Mouse (Mus musculus) layer of hippocampus, adult 11-12 months (tissue): ENCODE measurements around the gene Rps18.
"Not testable (repeated sequence)": the region's sequence is repeated elsewhere in the genome, so short reads cannot be mapped to it uniquely, and the experiment has no call there.

Source experiments
- DNase-seq: peaks from one replicate; pipeline ENCODE4 v3.0.0; 2022; ENCODE audit warnings: low spot score

Rps18 gene

DNA sequence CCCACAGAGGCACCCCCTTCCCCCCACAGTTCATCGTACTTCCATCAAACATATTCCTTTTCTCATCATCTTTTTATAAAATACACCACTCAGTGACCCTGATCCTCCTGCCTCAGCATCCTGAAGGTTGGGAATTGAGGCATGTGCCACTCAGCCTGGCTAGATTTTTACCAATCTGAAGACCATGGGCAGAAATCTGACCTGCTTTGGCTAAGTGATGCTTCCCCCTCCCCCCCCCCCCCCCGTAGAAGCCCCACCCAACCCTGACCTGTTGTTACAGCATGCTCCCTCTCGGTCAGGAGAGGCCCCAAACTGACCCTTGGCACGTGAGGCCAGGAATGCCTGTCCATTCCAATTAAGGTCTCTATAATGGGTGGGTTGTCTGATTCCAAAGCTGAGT, 51.0 kb downstream of the Rps18 start, which contains the start of gene Platr17:
Gene Platr17, plus strand, starts transcription at position 301 of the 400 bp plus-strand sequence.
- not testable (repeated sequence) for DNase-seq

GRCm38 (mm10) chr17:33903911-33904651, 51.7 kb downstream of the Rps18 start:
- not testable (repeated sequence) for DNase-seq

DNA sequence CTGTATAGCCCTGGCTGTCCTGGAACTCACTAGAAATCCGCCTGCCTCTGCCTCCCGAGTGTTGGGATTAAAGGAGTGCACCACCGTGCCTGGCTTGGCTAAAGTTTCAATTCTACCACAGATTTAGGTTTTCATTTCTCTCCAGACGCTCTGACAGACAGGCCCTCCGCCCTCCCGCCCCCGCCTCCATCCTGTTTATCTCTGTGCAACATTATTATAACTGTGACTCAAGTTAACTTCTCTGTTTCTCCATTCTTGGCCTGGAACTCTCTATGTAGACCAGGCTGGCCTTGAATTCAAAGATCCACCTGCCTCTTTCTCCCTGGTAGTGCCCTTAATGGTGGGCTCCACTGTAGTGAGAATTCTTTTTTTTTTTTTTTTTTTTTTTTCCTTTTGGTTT, 53.3 kb downstream of the Rps18 start:
- no peak for DNase-seq

DNA sequence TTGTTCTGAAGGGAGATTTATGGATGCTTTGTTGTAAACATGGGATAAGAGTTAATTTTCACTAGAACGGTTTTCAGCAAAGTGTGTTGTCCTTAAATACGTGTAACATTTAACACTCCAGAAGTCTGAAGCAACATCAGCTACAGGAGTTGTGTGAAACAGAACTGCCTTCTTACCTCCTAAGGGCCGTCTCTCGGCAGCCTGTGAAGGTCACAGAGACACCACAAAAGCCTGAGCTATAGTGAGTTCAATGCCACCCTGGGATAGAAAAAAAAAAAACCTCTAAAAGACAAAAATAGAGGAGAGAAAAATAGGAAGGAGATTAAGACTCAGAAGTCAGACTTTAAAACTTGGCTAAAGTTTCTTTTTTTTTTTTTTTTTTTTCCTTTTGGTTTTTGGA, 53.7 kb downstream of the Rps18 start:
- DNase-seq: no peak
